Mouse (Mus musculus) left cerebral cortex, adult 8-10 months (tissue): ENCODE measurements around the gene Lair1. TPM values are rescaled to one million over a fixed set of nuclear protein-coding genes. Genes with fewer than 3 reads are reported as not detected.
"Not testable (repeated sequence)": the region's sequence is repeated elsewhere in the genome, so short reads cannot be mapped to it uniquely, and the experiment has no call there.

Experiments used
- DNase-seq, 2 experiments: peaks; one replicate each; pipeline ENCODE4 v3.0.0; 2022; ENCODE audit warnings: low spot score in 2 of 2
- total RNA-seq, 4 experiments: library from RNA; stranded (reverse); gene quantifications; 2 replicates each; pipeline ENCODE4 v1.2.4; 2022

The Lair1 gene
- total RNA-seq, 4 experiments from 2014 or later, result 7.7 to 18.9 (median 13.3) TPM

DNA sequence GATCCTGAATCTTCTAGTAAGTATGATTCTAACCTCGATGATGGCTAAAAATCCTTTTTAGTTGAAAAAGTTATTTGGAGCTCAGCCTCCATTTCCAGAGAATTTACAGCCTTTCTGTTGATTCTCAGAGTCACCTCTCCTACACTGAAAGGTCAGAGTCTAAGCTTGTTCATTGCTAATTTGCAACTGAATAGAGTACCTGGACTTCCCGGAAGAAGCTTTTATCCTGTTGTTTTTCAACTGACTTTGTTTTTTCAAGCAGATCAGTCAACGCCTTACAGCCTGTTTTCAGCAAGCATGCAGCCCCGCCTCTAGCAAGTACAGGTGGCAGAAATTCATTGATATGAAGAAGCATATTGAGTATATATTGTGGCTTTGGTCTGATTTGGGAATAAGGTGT, 59.0 kb downstream of the Lair1 start:
- not testable (repeated sequence) for DNase-seq

DNA sequence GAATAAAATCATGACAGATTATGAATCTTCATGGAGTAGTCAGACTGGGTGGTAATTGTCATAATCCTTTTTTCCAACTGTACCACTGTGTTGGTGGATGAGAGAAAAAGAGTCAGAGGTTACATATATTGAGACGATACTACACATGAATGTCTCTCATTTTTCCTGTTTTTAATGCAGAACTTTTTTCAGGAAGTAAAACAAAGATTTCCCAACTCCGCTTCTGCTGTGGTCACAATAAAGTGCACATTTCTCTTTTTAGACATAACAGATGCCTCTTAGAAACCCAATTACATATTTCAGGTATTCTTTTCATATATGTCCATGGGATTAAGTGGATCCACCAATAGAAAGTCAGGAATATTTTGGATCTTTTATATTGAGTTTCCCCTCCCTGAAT, 101.0 kb downstream of the Lair1 start:
- DNase-seq, result no peak

- DNase-seq, result no peak
These were observed 105.6 kb downstream of the Lair1 start for GRCm38 (mm10) chr7:3957387-3957786.

Other genes starting within 250 kb of the Lair1 start
- gene Gm15448, start 237.5 kb downstream of the Lair1 start, total RNA-seq, result not detected
- not detected for gene Pira2, start 218.2 kb downstream of the Lair1 start, total RNA-seq
- gene Gm14548, start 165.1 kb downstream of the Lair1 start, total RNA-seq, result not detected
- gene Lilra6, start 147.7 kb downstream of the Lair1 start, total RNA-seq, result under 1 TPM in 1 of 4 experiments, not detected in 3; 0.27 TPM
- gene Ttyh1, start 56.2 kb upstream of the Lair1 start, total RNA-seq, result 100 to 1,000 TPM; 584 to 624 (median 589) TPM
- 100 to 1,000 TPM; 137 to 159 (median 152) TPM for gene Leng8, start 73.8 kb upstream of the Lair1 start, total RNA-seq
- 1 to 10 TPM; 5.4 to 7.1 (median 6.5) TPM for gene Leng9, start 87.2 kb upstream of the Lair1 start, total RNA-seq
- gene Cdc42ep5, start 101.7 kb upstream of the Lair1 start, total RNA-seq, result 1 to 10 TPM; 1.0 to 2.3 (median 1.6) TPM
- gene Lilra5, start 174.6 kb upstream of the Lair1 start, total RNA-seq, result under 1 TPM in 1 of 4 experiments, not detected in 3; 0.17 TPM